Mouse (Mus musculus) CH12.LX (cell line): ENCODE results near the gene Arl4c. TPM values are rescaled to one million over a fixed set of nuclear protein-coding genes. Genes with fewer than 3 reads are reported as not detected.
A peak's percentile ranks its signal among the peaks of the same experiment; 100 is the strongest.

ENCODE experiments used
- DNase-seq: peaks from one replicate; pipeline ENCODE4 v3.0.0-alpha.2; 2013; ENCODE audit errors: extremely low read depth
- H3K27ac ChIP-seq: 2 replicates; pipeline ENCODE4 v1.5.1; 2012; ENCODE audit warnings: low read depth, mild to moderate bottlenecking, control low read depth, moderate library complexity; ENCODE audit not compliant: insufficient read depth
- H3K27me3 ChIP-seq: replicated peaks from 2 replicates; pipeline ENCODE3; 2012; ENCODE audit warnings: inconsistent platforms
- H3K36me3 ChIP-seq, 2 experiments: replicated peaks in 1 of 2; 2 replicates each; pipeline versions ENCODE3 to v1.6.1; 2012; ENCODE audit warnings: inconsistent platforms in 1 of 2, low read length in 1 of 2, mild to moderate bottlenecking in 1 of 2, mixed read lengths in 1 of 2, moderate library complexity in 1 of 2; ENCODE audit not compliant: control insufficient read depth in 1 of 2, insufficient read depth in 1 of 2
- H3K4me1 ChIP-seq, 2 experiments: 2 replicates each; pipeline ENCODE4 v1.6.1; 2012; ENCODE audit warnings: inconsistent platforms in 1 of 2, moderate library complexity in 1 of 2; ENCODE audit not compliant: insufficient read depth in 2 of 2, control insufficient read depth in 1 of 2
- H3K4me2 ChIP-seq: 2 replicates; pipeline ENCODE4 v1.6.1; 2012; ENCODE audit warnings: low read depth, mild to moderate bottlenecking, control low read depth; ENCODE audit not compliant: poor library complexity, insufficient read depth, severe bottlenecking
- H3K4me3 ChIP-seq, 3 experiments: fragments of 150-350 bp in 1 of 3; sonication (generic) in 1 of 3; replicated peaks in 1 of 3; 2 replicates each; pipeline versions ENCODE3 to v1.5.1; 2011 to 2012; ENCODE audit warnings: low read depth in 2 of 3, low read length in 2 of 3, mild to moderate bottlenecking in 2 of 3, moderate library complexity in 2 of 3, control low read depth in 1 of 3, improper control_type of control experiment in 1 of 3, inconsistent platforms in 1 of 3, mixed read lengths in 1 of 3; ENCODE audit not compliant: poor library complexity in 1 of 3
- H3K79me2 ChIP-seq: replicated peaks from 2 replicates; pipeline ENCODE4 v1.6.1; 2012; ENCODE audit warnings: mild to moderate bottlenecking, moderate library complexity; ENCODE audit not compliant: control insufficient read depth, poor library complexity, insufficient read depth, severe bottlenecking; ENCODE audit errors: extremely low read depth
- H3K9ac ChIP-seq: 2 replicates; pipeline ENCODE4 v1.6.1; 2012; ENCODE audit warnings: low read depth, mild to moderate bottlenecking, control low read depth, moderate library complexity; ENCODE audit not compliant: insufficient read depth
- H3K9me3 ChIP-seq: replicated peaks from 2 replicates; pipeline ENCODE3; 2012; ENCODE audit warnings: low read length, inconsistent platforms, mixed read lengths
- BHLHE40 ChIP-seq: IDR thresholded peaks from 2 replicates; pipeline ENCODE4 v1.6.1; 2011; ENCODE audit warnings: mild to moderate bottlenecking, low read depth, low read length, improper control_type of control experiment
- CHD1 ChIP-seq: IDR thresholded peaks from 2 replicates; pipeline ENCODE4 v1.6.1; 2012; ENCODE audit warnings: low read depth, low read length, improper control_type of control experiment, inconsistent platforms
- CHD2 ChIP-seq: IDR thresholded peaks from 2 replicates; pipeline ENCODE4 v1.6.1; 2011; ENCODE audit warnings: low read length, improper control_type of control experiment
- CTCF ChIP-seq, 2 experiments: IDR thresholded peaks in 1 of 2; conservative IDR thresholded peaks in 1 of 2; 2 replicates each; pipeline ENCODE4 v1.5.1; 2011 to 2012; ENCODE audit warnings: low read depth in 2 of 2, low read length in 2 of 2, improper control_type of control experiment in 1 of 2, inconsistent platforms in 1 of 2, mild to moderate bottlenecking in 1 of 2, moderate library complexity in 1 of 2
- E2F4 ChIP-seq: IDR thresholded peaks from 2 replicates; pipeline ENCODE4 v1.6.1; 2011; ENCODE audit warnings: low read depth, low read length, improper control_type of control experiment; ENCODE audit not compliant: insufficient replicate concordance
- EP300 ChIP-seq: IDR thresholded peaks from 2 replicates; pipeline ENCODE4 v1.6.1; 2011; ENCODE audit warnings: low read length, improper control_type of control experiment
- GABPA ChIP-seq: IDR thresholded peaks from 2 replicates; pipeline ENCODE4 v1.6.1; 2012; ENCODE audit warnings: low read depth, low read length, improper control_type of control experiment, inconsistent platforms; ENCODE audit not compliant: insufficient replicate concordance
- HCFC1 ChIP-seq: IDR thresholded peaks from 2 replicates; pipeline ENCODE4 v1.6.1; 2012; ENCODE audit warnings: low read depth, mild to moderate bottlenecking, inconsistent platforms, low read length, improper control_type of control experiment
- IRF4 ChIP-seq: IDR thresholded peaks from 2 replicates; pipeline ENCODE4 v1.6.1; 2014; ENCODE audit warnings: low read depth, mild to moderate bottlenecking, inconsistent platforms, low read length, improper control_type of control experiment
- JUN ChIP-seq: IDR thresholded peaks from 2 replicates; pipeline ENCODE4 v1.6.1; 2011; ENCODE audit warnings: low read depth, mild to moderate bottlenecking, low read length, improper control_type of control experiment, moderate library complexity; ENCODE audit not compliant: insufficient read depth
- KAT2A ChIP-seq: IDR thresholded peaks from 2 replicates; pipeline ENCODE4 v1.6.1; 2012; ENCODE audit warnings: low read length, improper control_type of control experiment, inconsistent platforms; ENCODE audit not compliant: insufficient replicate concordance
- MAX ChIP-seq: IDR thresholded peaks from 2 replicates; pipeline ENCODE4 v1.6.1; 2011; ENCODE audit warnings: low read length, improper control_type of control experiment
- MAZ ChIP-seq: IDR thresholded peaks from 2 replicates; pipeline ENCODE4 v1.6.1; 2012; ENCODE audit warnings: low read depth, mild to moderate bottlenecking, inconsistent platforms, low read length, improper control_type of control experiment, moderate library complexity
- MEF2A ChIP-seq: IDR thresholded peaks from 2 replicates; pipeline ENCODE4 v1.6.1; 2014; ENCODE audit warnings: low read depth, mild to moderate bottlenecking, inconsistent platforms, low read length, improper control_type of control experiment, borderline replicate concordance
- MXI1 ChIP-seq: IDR thresholded peaks from 2 replicates; pipeline ENCODE4 v1.6.1; 2011; ENCODE audit warnings: mild to moderate bottlenecking, low read depth, low read length, improper control_type of control experiment
- MYC ChIP-seq: IDR thresholded peaks from 2 replicates; pipeline ENCODE4 v1.6.1; 2011; ENCODE audit warnings: low read depth, mild to moderate bottlenecking, improper control_type of control experiment, low read length
- NRF1 ChIP-seq: IDR thresholded peaks from 2 replicates; pipeline ENCODE4 v1.6.1; 2014; ENCODE audit warnings: low read depth, mild to moderate bottlenecking, inconsistent platforms, low read length, improper control_type of control experiment, moderate library complexity
- PAX5 ChIP-seq: IDR thresholded peaks from 2 replicates; pipeline ENCODE4 v1.6.1; 2012; ENCODE audit warnings: low read length, inconsistent platforms, mixed read lengths
- RCOR1 ChIP-seq: conservative IDR thresholded peaks from 2 replicates; pipeline ENCODE4 v1.6.1; 2012; ENCODE audit warnings: low read depth, mild to moderate bottlenecking, inconsistent platforms, low read length, improper control_type of control experiment
- SIN3A ChIP-seq: IDR thresholded peaks from 2 replicates; pipeline ENCODE4 v1.6.1; 2012; ENCODE audit warnings: low read length, improper control_type of control experiment, inconsistent platforms
- SMC3 ChIP-seq: IDR thresholded peaks from 2 replicates; pipeline ENCODE4 v1.6.1; 2011; ENCODE audit warnings: low read depth, low read length, improper control_type of control experiment
- TCF12 ChIP-seq: IDR thresholded peaks from 2 replicates; pipeline ENCODE4 v1.6.1; 2014; ENCODE audit warnings: low read depth, mild to moderate bottlenecking, inconsistent platforms, low read length, improper control_type of control experiment
- UBTF ChIP-seq: IDR thresholded peaks from 2 replicates; pipeline ENCODE4 v1.6.1; 2012; ENCODE audit warnings: low read depth, mild to moderate bottlenecking, inconsistent platforms, low read length, improper control_type of control experiment, moderate library complexity
- USF1 ChIP-seq: IDR thresholded peaks from 2 replicates; pipeline ENCODE4 v1.6.1; 2014; ENCODE audit warnings: low read depth, mild to moderate bottlenecking, inconsistent platforms, low read length, improper control_type of control experiment
- ZC3H11A ChIP-seq: IDR thresholded peaks from 2 replicates; pipeline ENCODE4 v1.6.1; 2012; ENCODE audit warnings: low read depth, mild to moderate bottlenecking, inconsistent platforms, low read length, improper control_type of control experiment
- ZMIZ1 ChIP-seq: IDR thresholded peaks from 2 replicates; pipeline ENCODE4 v1.6.1; 2012; ENCODE audit warnings: low read depth, mild to moderate bottlenecking, inconsistent platforms, low read length, improper control_type of control experiment
- dilution Hi-C: fragments of 300-500 bp; cut with MboI; formaldehyde crosslinking; loops from 2 replicates; pipeline ENCODE4 v1.14.3; 2020; ENCODE audit warnings: low sequenced_read_pairs; ENCODE audit not compliant: extremely low pct_unique_long_range_greater_than_20kb, extremely low pct_ligation_motif_present
- in situ Hi-C: fragments of 300-500 bp; cut with MboI; formaldehyde crosslinking; loops from 3 replicates; pipeline ENCODE4 v1.14.3; 2019; ENCODE audit warnings: low sequenced_read_pairs, low pct_ligation_motif_present, low pct_unique_long_range_greater_than_20kb, mixed read lengths
- polyA plus RNA-seq: library from polyadenylated mRNA; unstranded; fragments of >175 nt; gene quantifications from 2 replicates; pipeline ENCODE4 v1.2.1, GENCODE M21; 2012; ENCODE audit warnings: low read depth; ENCODE audit not compliant: insufficient read length
- total RNA-seq, 2 experiments: library from RNA; depleted of rRNA; stranded (reverse); fragments of 300-350 nt in 1 of 2; fragments of >200 nt in 1 of 2; gene quantifications; 2 replicates each; pipeline ENCODE4 v1.2.3; 2012 to 2014

The Arl4c gene
- total and polyA plus RNA-seq, 3 experiments: 25.8 to 33.9 (median 31.6) TPM

GRCm38 (mm10) chr1:88696408-88696807 is 5.6 kb downstream of the Arl4c start:
- dilution Hi-C loops (no loop called here), in situ Hi-C loops (no loop called here)
- Histone ChIP-seq H3K27ac (peak overlapping the region; percentile 61), H3K4me1 (peaks cover 5 to 26% of the 10 kb centered on the region in 2 experiments; a peak in 2 of 4 replicates), H3K27me3 (no peaks in the 10 kb centered on the region), H3K9me3 (peaks cover 39% of the 10 kb centered on the region), H3K36me3 (peaks cover 4 to 10% of the 10 kb centered on the region in 2 experiments), H3K4me2 (peak overlapping the region; percentile 42; the same call in 1 of the 2 replicates), H3K4me3 (no peak overlapping the region), H3K9ac (no peak overlapping the region), H3K79me2 (peaks cover 41% of the 10 kb centered on the region)
- DNase-seq: no peak
- TF ChIP-seq MXI1 (no peak), USF1 (no peak), ZC3H11A (no peak), MAX (no peak), BHLHE40 (no peak), ZMIZ1 (no peak), CHD1 (no peak), SIN3A (no peak), E2F4 (no peak)

DNA sequence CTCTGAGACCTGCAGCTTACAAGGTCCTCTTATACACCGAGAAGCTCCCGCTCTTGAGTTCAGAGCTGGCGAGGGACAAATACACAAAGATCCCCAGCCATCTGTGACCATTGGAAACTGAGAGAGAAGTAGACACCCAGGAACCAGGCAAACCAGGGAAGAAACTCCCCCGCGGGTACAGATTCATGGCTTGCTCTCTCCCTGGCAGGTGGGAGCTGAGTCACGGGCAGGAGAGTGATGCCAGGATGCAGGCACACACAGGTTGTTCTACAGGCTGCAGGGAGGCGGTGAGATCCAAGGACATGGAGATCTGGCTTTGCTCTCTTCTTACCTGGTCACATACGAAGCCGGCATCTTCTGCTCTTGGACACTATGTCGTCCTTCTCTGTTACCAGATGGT is 7.7 kb downstream of the Arl4c start:
- dilution Hi-C loops (no loop called here), in situ Hi-C loops (loop anchor here (5.0 kb wide), 1 partner anchor 37 kb away; no protein-coding TSS in a partner anchor)
- Histone ChIP-seq H3K4me2 (peak overlapping the region; percentile 87; the same call in 1 of the 2 replicates), H3K4me1 (peaks cover 5 to 26% of the 10 kb centered on the region in 2 experiments; a peak in 2 of 4 replicates), H3K79me2 (peaks cover 22% of the 10 kb centered on the region), H3K27ac (peak overlapping the region; percentile 45), H3K9ac (no peak overlapping the region), H3K9me3 (peaks cover 39% of the 10 kb centered on the region), H3K4me3 (no peak overlapping the region), H3K27me3 (no peaks in the 10 kb centered on the region), H3K36me3 (peaks cover 4 to 10% of the 10 kb centered on the region in 2 experiments)
- TF ChIP-seq JUN (no peak), TCF12 (no peak), GABPA (no peak)
- DNase-seq: no peak

GRCm38 (mm10) chr1:88692293-88692827 is 9.7 kb downstream of the Arl4c start:
- H3K4me1 ChIP-seq: peaks cover 5 to 23% of the 10 kb centered on the region in 2 experiments; a peak in 2 of 4 replicates
- no peak overlapping the region for H3K4me2 ChIP-seq
- H3K27ac ChIP-seq: no peak overlapping the region
- no peak overlapping the region for H3K4me3 ChIP-seq
- H3K9ac ChIP-seq: no peak overlapping the region
- in situ Hi-C loops (loop anchor here (5.0 kb wide), 1 partner anchor 35 kb away; no protein-coding TSS in a partner anchor), dilution Hi-C loops (no loop called here)
- no peak for DNase-seq
- peaks cover 0 to 5% of the 10 kb centered on the region in 2 experiments for H3K36me3 ChIP-seq
- H3K27me3 ChIP-seq: no peaks in the 10 kb centered on the region
- no peak for TF ChIP-seq MYC
- TF ChIP-seq CHD2: no peak
- TF ChIP-seq MXI1: no peak
- no peak for TF ChIP-seq PAX5
- no peak for TF ChIP-seq UBTF
- no peak for TF ChIP-seq KAT2A
- no peak for TF ChIP-seq IRF4
- TF ChIP-seq SMC3: no peak
- TF ChIP-seq SIN3A: no peak
- TF ChIP-seq GABPA: no peak
- no peak for TF ChIP-seq MEF2A
- TF ChIP-seq NRF1: no peak
- TF ChIP-seq TCF12: no peak
- TF ChIP-seq EP300: no peak
- TF ChIP-seq RCOR1: no peak
- no peak for TF ChIP-seq HCFC1
- no peak for TF ChIP-seq CTCF (conservative IDR thresholded peaks at IDR 0.05 in 1 of 2, IDR thresholded peaks at IDR 0.05 in 1 of 2; ENCODE audit: low read depth in 2 of 2, low read length in 2 of 2)
- no peak for TF ChIP-seq MAZ
- peaks cover 4% of the 10 kb centered on the region for H3K79me2 ChIP-seq
- peaks cover 38% of the 10 kb centered on the region for H3K9me3 ChIP-seq
